Mouse (Mus musculus) midbrain, embryonic 15.5 days (tissue): ENCODE measurements around the gene Ramp1. TPM values are rescaled to one million over a fixed set of nuclear protein-coding genes. Genes with fewer than 3 reads are reported as not detected.

Experiments used
- ATAC-seq: fragments of 200-750 bp; cut with Nextera tagmentation; replicated peaks from 2 replicates; pipeline ENCODE4 v1.8.0; 2017; ENCODE audit warnings: moderate TSS enrichment
- H3K27ac ChIP-seq: fragments of 300-500 bp; sonication (generic); 2 replicates; pipeline ENCODE4 v1.5.1; 2015; ENCODE audit warnings: mild to moderate bottlenecking, inconsistent platforms
- H3K27me3 ChIP-seq: fragments of 300-500 bp; sonication (generic); replicated peaks from 2 replicates; pipeline ENCODE4 v1.6.1; 2015; ENCODE audit warnings: inconsistent platforms
- H3K36me3 ChIP-seq: fragments of 300-500 bp; sonication (generic); replicated peaks from 2 replicates; pipeline ENCODE4 v1.6.1; 2015; ENCODE audit warnings: inconsistent platforms
- H3K4me1 ChIP-seq: fragments of 300-500 bp; sonication (generic); 2 replicates; pipeline ENCODE4 v1.6.1; 2015; ENCODE audit warnings: inconsistent platforms
- H3K4me2 ChIP-seq: fragments of 300-500 bp; sonication (generic); 2 replicates; pipeline ENCODE4 v1.6.1; 2015; ENCODE audit warnings: inconsistent platforms, mild to moderate bottlenecking, moderate library complexity
- H3K4me3 ChIP-seq: fragments of 300-500 bp; sonication (generic); 2 replicates; pipeline ENCODE4 v1.5.1; 2015; ENCODE audit warnings: mild to moderate bottlenecking, inconsistent platforms
- H3K9ac ChIP-seq: fragments of 300-500 bp; sonication (generic); 2 replicates; pipeline ENCODE4 v1.6.1; 2015; ENCODE audit warnings: mild to moderate bottlenecking, inconsistent platforms
- H3K9me3 ChIP-seq: fragments of 300-500 bp; sonication (generic); 2 replicates; pipeline ENCODE4 v1.6.1; 2016; ENCODE audit warnings: inconsistent platforms
- WGBS: fragments of 180-500 bp; shearing (Covaris S2); methylation state at CpG from one replicate; pipeline ENCODE4 v1.1.7; 2015; ENCODE audit warnings: mixed read lengths; 5-methylcytosine and 5-hydroxymethylcytosine counted together
- polyA plus RNA-seq: library from polyadenylated mRNA; unstranded; fragments of >200 nt; fragmentation: Nextera tagmentation; extraction: Ambion mirVana; gene quantifications from 2 replicates; pipeline ENCODE4 v1.2.1, GENCODE M21; 2015

Ramp1 gene
- polyA plus RNA-seq, 1 experiment from 2014 or later, result 5.4 TPM

DNA sequence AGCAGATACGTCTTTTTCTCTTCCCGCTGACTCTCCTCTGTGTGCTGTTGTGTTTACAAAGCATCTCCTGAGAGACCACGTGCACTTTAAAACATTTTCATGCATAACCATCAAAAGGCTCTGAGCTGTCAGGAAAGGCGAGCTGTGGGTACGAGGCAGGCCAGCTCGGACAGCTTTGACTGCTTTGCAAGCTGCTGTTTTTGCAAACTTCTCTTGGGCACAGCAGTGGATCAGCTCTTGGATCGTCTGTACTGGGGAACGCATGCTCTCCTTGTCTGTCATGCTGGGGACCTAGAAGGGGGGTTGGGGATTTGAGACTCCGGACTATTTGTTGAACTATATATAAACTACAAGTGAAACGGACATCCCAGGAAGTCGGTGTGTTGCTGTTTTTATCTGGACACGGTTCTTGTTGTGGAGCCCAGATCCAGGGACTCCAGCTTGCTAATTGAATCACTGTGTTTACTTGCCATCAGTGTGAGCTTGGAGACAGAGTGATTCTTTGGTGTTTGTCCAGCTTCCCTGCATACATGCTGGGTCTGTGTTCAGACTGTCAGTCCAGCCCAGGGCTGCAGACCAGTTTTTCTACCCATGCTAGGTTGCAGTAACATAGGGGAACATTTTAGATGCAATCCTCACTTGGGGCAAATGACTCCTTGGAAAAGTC lies 2.3 kb downstream of the Ramp1 start:
- Histone ChIP-seq H3K27ac (no peak overlapping the region), H3K27me3 (peaks cover 19% of the 10 kb centered on the region), H3K4me1 (peaks cover 20% of the 10 kb centered on the region), H3K4me3 (no peak overlapping the region), H3K9ac (no peak overlapping the region), H3K4me2 (peak overlapping the region; percentile 7; the same call in 1 of the 2 replicates), H3K9me3 (no peaks in the 10 kb centered on the region), H3K36me3 (no peaks in the 10 kb centered on the region)
- WGBS, result 43% methylated on average over 12 of the region's 12 CpGs
- no peak for ATAC-seq

DNA sequence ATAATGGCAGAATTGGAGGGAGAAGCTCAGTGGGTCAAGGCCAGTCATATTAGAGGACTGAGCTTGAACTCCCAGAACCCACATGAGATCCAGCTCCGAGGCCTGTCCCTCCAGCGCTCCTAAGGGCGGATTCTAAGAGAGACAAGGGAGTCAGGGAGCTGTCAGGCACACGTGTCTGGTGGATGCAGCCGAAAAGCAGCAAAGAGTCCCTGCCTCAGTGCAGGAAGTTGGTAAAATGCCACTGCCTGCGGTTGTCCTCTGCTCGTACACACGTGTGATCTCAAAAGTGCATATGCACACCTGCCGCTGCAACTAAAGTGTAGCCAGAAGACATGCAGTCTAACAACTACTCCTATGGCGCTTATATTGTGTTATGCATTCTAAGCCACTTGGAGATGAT lies 3.7 kb downstream of the Ramp1 start:
- Histone ChIP-seq H3K27me3 (peaks cover 19% of the 10 kb centered on the region), H3K36me3 (no peaks in the 10 kb centered on the region), H3K4me1 (peaks cover 20% of the 10 kb centered on the region), H3K4me2 (no peak overlapping the region), H3K27ac (no peak overlapping the region), H3K9ac (no peak overlapping the region), H3K9me3 (no peaks in the 10 kb centered on the region), H3K4me3 (no peak overlapping the region)
- ATAC-seq, result no peak
- WGBS, result 82% methylated on average over 10 of the region's 10 CpGs

- H3K27ac ChIP-seq, result no peak overlapping the region
- H3K27me3 ChIP-seq, result no peaks in the 10 kb centered on the region
- no peaks in the 10 kb centered on the region for H3K36me3 ChIP-seq
- 0 out of 2 replicates have a peak, but pooled peaks cover 4% of the 10 kb centered on the region for H3K4me1 ChIP-seq
- H3K4me2 ChIP-seq, result no peak overlapping the region
- ATAC-seq, result no peak
- no peaks in the 10 kb centered on the region for H3K9me3 ChIP-seq
- H3K4me3 ChIP-seq, result no peak overlapping the region
- no peak overlapping the region for H3K9ac ChIP-seq
- 91% methylated on average over 6 of the region's 6 CpGs for WGBS
Observed at GRCm38 (mm10) chr1:91186677-91187076, 7.1 kb downstream of the Ramp1 start.

DNA sequence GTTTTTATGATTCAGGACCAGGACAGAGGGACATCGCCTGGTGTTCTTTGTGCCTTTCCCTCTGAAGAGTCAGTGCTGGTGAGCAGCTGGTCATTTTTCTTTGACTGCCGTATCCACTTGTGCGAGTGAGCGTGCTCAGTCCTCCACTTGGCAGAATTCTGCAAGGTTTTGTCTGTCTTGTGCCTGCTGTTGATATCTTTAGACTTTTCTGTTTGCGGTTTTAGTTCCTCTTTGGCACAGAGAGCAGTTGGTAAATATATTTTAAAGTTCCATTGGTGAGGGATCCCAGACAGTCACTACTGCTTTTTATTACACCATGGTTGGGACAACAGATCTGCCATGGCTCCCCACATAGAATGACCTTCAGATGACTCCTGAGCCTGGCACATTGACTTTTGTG lies 7.7 kb downstream of the Ramp1 start:
- WGBS, result 90% methylated on average over 5 of the region's 5 CpGs
- no peak for ATAC-seq
- Histone ChIP-seq H3K27me3 (no peaks in the 10 kb centered on the region), H3K4me2 (no peak overlapping the region), H3K9me3 (no peaks in the 10 kb centered on the region), H3K9ac (no peak overlapping the region), H3K4me3 (no peak overlapping the region), H3K36me3 (no peaks in the 10 kb centered on the region), H3K4me1 (0 out of 2 replicates have a peak, but pooled peaks cover 2% of the 10 kb centered on the region), H3K27ac (no peak overlapping the region)

DNA sequence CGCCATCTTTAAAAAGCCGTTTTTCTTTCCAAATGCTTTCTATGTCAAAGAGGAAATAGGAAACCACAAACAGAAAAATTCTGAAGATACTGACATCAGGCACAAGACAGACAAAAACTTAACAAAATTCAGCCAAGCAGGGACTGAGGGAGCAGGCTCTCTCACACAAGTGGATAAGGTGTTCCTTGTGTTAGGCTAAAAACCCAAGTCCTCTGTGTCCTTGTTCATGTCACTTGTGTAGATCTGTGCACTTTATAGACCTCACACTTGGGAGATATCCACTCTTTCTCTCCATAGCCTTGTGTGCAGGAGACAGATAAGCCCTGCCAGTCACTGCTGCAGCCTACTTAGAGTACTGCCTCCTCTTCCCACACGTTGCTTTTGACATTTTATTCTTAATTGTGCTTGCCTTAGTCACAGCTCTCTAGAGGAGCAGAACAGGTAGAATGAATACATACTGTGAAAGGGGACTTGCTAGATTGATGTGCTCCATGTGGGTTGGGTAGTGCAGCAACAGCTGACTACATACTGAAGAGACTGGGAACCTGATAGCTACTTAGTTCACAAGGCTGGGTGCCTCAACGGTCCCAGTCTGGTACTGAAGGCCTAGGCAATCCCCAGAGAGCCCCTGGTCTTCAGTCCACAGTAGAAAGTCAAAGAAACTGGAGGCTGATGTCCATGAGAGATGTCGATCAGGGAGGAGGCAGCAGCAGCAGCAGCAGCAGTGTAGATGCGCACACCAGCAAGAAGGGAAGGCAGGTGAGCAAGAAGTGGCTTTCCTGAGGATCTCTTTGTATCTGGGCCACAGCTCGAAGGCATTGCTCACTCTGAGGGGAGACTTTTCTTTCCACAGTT lies 8.4 kb downstream of the Ramp1 start:
- no peak for ATAC-seq
- no peak overlapping the region for H3K9ac ChIP-seq
- no peaks in the 10 kb centered on the region for H3K36me3 ChIP-seq
- H3K4me2 ChIP-seq, result no peak overlapping the region
- H3K27me3 ChIP-seq, result no peaks in the 10 kb centered on the region
- H3K27ac ChIP-seq, result no peak overlapping the region
- no peaks in the 10 kb centered on the region for H3K4me1 ChIP-seq
- no peak overlapping the region for H3K4me3 ChIP-seq
- 86% methylated on average over 7 of the region's 7 CpGs for WGBS
- H3K9me3 ChIP-seq, result no peaks in the 10 kb centered on the region

DNA sequence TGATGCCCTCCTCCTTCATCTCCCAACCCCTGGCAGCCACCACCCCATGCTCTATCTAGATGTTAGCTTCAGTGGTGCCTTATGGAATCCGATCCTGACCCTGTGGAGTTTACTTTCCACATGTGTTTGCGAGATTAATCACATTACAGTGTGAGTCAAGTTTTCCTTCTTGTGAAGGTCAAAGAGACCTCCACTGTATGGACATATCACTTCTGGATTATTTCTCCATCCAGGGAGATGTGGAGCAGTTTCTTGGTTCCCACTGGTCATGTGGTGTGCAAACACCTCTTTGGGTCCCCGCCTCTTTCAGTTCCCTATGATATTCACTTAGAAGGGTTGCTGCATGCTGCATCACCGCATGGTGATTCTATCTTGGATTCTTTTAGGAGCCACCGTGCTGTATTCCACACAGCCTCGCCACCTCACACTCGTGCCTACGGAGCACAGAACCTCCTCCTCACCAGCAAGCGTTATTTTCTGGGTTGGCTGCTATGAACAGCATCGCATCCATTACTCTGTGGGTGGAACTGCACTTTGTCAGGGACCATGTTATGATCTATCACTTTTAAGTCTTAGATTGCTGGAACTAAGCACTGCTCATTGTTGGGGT lies 9.3 kb downstream of the Ramp1 start:
- no peak overlapping the region for H3K9ac ChIP-seq
- H3K4me3 ChIP-seq, result no peak overlapping the region
- H3K27me3 ChIP-seq, result no peaks in the 10 kb centered on the region
- no peak for ATAC-seq
- no peaks in the 10 kb centered on the region for H3K9me3 ChIP-seq
- H3K4me2 ChIP-seq, result no peak overlapping the region
- H3K27ac ChIP-seq, result no peak overlapping the region
- H3K4me1 ChIP-seq, result no peaks in the 10 kb centered on the region
- no peaks in the 10 kb centered on the region for H3K36me3 ChIP-seq
- WGBS, result 91% methylated on average over 10 of the region's 10 CpGs

DNA sequence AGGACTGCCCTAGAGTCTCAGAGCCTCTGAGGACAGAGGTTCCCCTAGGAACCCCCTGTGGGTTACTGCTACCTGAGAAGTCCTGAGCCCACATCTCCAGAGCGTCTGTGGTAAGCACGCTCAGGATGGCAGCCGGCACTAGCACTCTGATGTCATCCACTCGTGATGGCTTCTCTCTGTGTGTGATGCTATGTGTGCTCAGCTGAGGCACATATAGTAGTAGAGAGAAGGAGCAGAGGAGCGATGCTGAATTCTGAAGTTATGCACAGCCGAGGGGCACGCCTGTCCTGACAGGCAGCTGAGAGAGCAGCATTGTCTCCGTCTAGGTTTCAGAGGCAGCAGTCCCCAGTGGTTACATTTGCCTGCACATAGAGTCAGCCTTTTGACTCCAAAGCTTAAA lies 12.6 kb downstream of the Ramp1 start:
- H3K9me3 ChIP-seq, result no peaks in the 10 kb centered on the region
- ATAC-seq, result no peak
- 81% methylated on average over 8 of the region's 8 CpGs for WGBS

DNA sequence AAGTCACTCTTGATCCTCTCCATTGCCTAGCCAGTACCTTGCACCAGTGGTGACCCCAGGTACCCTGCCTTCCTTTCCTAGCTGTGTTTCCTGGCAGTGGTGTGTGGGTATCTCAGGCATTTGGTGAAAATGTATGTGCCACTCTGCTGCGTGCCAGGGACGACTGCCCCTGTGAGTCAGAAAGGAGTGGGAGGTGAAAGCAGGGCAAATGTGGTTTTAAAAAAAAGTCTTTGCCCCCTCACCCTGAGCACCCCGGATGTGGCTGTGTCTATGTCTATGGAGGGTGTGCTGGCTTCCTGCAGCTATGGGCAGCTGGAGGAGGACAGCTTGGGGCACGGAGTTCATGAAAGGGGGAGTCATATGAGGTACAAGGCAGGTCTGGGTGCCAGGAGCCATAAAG lies 13.6 kb downstream of the Ramp1 start:
- Histone ChIP-seq H3K4me1 (no peaks in the 10 kb centered on the region), H3K9ac (no peak overlapping the region), H3K4me2 (no peak overlapping the region), H3K4me3 (no peak overlapping the region), H3K36me3 (no peaks in the 10 kb centered on the region), H3K27me3 (no peaks in the 10 kb centered on the region), H3K9me3 (no peaks in the 10 kb centered on the region), H3K27ac (no peak overlapping the region)
- ATAC-seq, result no peak
- 79% methylated on average over 4 of the region's 4 CpGs for WGBS

More for the DNA sequence above, 12.6 kb downstream of the Ramp1 start:
- Histone ChIP-seq H3K36me3 (no peaks in the 10 kb centered on the region), H3K4me2 (no peak overlapping the region), H3K4me3 (no peak overlapping the region), H3K27me3 (no peaks in the 10 kb centered on the region), H3K4me1 (no peaks in the 10 kb centered on the region), H3K27ac (no peak overlapping the region), H3K9ac (no peak overlapping the region)

DNA sequence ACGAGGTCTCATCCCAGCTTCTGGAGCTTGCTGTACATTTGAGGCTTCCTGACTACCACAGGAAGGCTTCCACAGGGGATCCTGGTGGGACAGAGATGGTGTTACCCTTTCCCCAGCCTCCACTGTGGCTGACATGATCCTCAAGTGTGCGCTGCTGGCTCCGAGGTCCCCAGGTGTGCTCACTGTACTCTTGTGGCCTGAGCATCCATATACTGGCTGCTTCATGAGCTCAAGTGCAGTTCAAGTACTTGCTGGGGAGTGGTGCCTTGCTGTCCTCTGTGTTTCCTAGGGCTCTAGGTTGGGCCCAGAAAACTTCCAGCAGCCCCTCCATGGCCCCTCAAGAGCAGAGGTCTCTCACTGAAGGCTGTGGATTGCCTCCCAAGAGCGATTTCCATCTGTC lies 14.1 kb downstream of the Ramp1 start:
- Histone ChIP-seq H3K4me2 (no peak overlapping the region), H3K4me1 (no peaks in the 10 kb centered on the region), H3K27me3 (no peaks in the 10 kb centered on the region), H3K9ac (no peak overlapping the region), H3K27ac (no peak overlapping the region), H3K4me3 (no peak overlapping the region), H3K9me3 (no peaks in the 10 kb centered on the region), H3K36me3 (no peaks in the 10 kb centered on the region)
- WGBS, result 86% methylated on average over 4 of the region's 4 CpGs
- ATAC-seq, result no peak

DNA sequence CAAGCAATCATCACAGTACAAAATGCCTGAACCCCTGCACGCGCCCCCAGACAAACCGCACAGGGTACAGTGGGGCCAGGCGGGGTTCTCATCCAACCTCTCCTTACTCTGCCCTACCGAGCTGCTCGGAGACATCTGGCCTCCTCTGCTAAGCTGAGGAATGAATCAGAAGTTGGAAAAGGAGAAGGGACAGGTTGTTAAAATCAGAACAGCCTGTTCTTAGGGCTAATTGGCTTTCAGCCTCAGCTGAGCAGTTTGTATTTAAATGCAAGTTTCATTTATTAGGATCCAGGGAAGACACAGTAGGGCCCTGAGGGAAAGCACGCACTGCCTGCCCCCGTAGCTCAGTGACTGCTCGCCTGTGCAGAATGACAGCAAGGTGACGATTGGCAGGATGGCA lies 20.2 kb downstream of the Ramp1 start:
- no peaks in the 10 kb centered on the region for H3K4me1 ChIP-seq
- 85% methylated on average over 10 of the region's 10 CpGs for WGBS
- no peaks in the 10 kb centered on the region for H3K9me3 ChIP-seq
- H3K4me2 ChIP-seq, result no peak overlapping the region
- no peaks in the 10 kb centered on the region for H3K36me3 ChIP-seq
- ATAC-seq, result no peak
- no peak overlapping the region for H3K9ac ChIP-seq
- no peak overlapping the region for H3K4me3 ChIP-seq
- no peaks in the 10 kb centered on the region for H3K27me3 ChIP-seq
- H3K27ac ChIP-seq, result no peak overlapping the region

DNA sequence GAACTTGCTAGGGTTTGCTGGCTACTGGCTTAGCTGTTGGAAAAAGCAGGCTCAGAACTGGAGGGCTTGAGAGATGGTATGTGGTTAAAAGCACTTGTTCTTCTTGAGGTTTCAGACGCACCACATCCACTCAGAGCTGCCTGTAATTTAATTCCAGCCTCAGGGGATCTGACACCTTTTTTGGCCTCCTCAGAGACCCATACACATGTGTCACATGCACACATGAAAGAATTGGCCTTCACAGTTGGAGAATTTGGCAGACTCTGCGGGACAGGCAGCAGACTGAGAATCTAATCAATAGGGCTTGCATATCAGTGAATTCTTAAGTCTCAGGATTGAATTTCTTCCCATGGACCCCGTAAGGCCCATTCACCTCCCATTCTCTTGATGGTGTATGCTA lies 21.5 kb downstream of the Ramp1 start:
- no peak for ATAC-seq

DNA sequence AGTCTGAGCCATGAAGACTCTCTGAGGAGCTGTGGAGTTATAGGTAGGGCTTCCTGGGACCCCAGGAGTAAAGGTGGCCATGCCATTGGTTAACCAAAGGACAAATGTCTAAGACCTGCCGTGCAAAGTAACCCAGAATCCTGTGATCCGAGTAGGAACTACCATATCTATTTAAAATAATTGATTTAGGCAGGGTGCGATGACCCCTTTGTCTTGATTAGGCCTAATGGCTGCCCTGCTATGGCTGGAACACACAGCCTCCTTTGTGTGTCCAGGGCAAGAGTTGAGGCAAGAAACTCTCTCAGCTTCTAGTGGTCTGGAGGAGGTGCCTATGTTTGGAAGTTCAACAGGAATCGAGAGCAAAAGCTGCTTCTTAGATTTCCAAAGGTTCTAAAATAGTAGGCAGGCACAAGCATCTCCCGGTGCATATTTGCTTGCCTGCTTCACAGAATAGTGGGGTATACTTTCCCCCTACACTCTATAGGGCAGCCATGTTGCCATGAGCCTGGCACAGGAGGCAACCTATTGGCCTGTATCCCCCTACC lies 24.7 kb downstream of the Ramp1 start:
- H3K9ac ChIP-seq, result no peak overlapping the region
- no peaks in the 10 kb centered on the region for H3K36me3 ChIP-seq
- no peak overlapping the region for H3K27ac ChIP-seq
- ATAC-seq, result no peak
- 80% methylated on average over 5 of the region's 5 CpGs for WGBS
- H3K4me2 ChIP-seq, result no peak overlapping the region
- no peaks in the 10 kb centered on the region for H3K9me3 ChIP-seq
- no peaks in the 10 kb centered on the region for H3K4me1 ChIP-seq
- no peaks in the 10 kb centered on the region for H3K27me3 ChIP-seq
- H3K4me3 ChIP-seq, result no peak overlapping the region

More for the DNA sequence above, 21.5 kb downstream of the Ramp1 start:
- no peaks in the 10 kb centered on the region for H3K4me1 ChIP-seq
- H3K9ac ChIP-seq, result no peak overlapping the region
- H3K36me3 ChIP-seq, result no peaks in the 10 kb centered on the region
- H3K27ac ChIP-seq, result no peak overlapping the region
- H3K27me3 ChIP-seq, result no peaks in the 10 kb centered on the region
- no peak overlapping the region for H3K4me3 ChIP-seq
- H3K4me2 ChIP-seq, result no peak overlapping the region
- H3K9me3 ChIP-seq, result no peaks in the 10 kb centered on the region
- WGBS, result 45% methylated on average over 3 of the region's 3 CpGs
